Mouse (Mus musculus): ENCODE data around the gene Chac1. TPM values are rescaled to one million over a fixed set of nuclear protein-coding genes. Genes with fewer than 3 reads are reported as not detected.

Chac1 gene
- polyA plus RNA-seq, 1 experiment from 2014 or later = 2.0 TPM

- Histone ChIP-seq H3K36me3 (ENCODE audit: control insufficient read depth, insufficient read depth, low read length) (no peaks in the 10 kb centered on the region; the same call in 1 of the 2 replicates), H3K4me3 (ENCODE audit: low read depth, low read length) (no peak overlapping the region), H3K4me2 (replicated peaks; ENCODE audit: low read depth) (no peak overlapping the region), H3K9me3 (ENCODE audit: control insufficient read depth, low read length) (no peaks in the 10 kb centered on the region), H3K27me3 (ENCODE audit: control insufficient read depth, insufficient read depth, low read length) (no peaks in the 10 kb centered on the region), H3K4me1 (replicated peaks; ENCODE audit: control insufficient read depth, insufficient read depth) (no peaks in the 10 kb centered on the region), H3K9ac (ENCODE audit: low read length) (no peak overlapping the region), H3K27ac (replicated peaks) (0 out of 2 replicates have a peak overlapping the region, but pooled peaks have one; percentile 24)
- no peak for DNase-seq (ENCODE audit: low spot score)
- 68% methylated on average over 10 of the region's 10 CpGs for WGBS
- ATAC-seq (ENCODE audit: low FRiP score, low TSS enrichment) = no peak
- TF ChIP-seq CTCF (IDR thresholded peaks at IDR 0.05; ENCODE audit: low read depth) = no peak
- no peak for TF ChIP-seq EP300 (optimal IDR thresholded peaks at IDR 0.05)
These were observed 14.6 kb upstream of the Chac1 start for GRCm38 (mm10) chr2:119336470-119336869.

DNA sequence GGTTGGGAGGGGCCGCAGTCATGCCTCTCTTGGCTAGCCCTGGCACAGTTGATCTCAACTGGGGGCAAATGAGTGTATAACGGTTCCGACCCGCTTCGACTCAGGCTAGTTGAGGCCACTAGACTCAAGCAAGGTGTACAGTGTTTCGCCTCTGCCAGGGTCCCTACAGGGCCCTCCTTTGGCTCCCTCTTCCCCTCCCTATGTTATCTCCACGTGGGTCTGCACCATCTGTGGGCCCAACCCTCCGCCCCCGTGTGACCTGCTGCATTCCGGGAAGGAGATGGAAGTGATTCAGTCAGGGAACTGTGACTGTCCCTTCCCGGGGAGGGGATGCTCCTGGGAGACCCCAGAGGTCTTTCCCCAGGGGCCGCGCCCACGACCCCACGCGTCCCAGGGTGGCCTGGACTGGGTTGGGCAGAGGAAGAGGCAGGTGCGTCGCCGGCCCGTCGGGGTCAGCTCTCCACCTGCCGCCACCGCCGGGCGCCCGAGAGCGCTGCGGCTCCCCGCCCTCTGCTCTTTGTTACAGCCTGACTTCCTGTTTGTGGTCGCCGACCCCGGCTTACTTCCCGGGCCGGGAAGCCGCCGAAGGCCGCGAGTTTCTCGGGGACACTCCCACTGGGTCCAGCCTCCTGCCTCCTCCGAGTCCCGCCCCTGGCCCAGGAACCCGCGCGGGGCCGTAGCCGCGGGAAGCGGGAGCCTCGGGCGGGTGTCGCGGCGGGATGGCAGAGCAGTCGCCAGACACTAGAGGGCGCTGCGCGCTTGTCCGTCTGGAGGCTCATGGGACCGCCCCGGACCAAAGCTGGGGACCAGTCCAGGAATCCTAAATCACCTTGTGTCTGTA is 13.4 kb upstream of the Chac1 start:
- no peaks in the 10 kb centered on the region for H3K9me3 ChIP-seq (ENCODE audit: control insufficient read depth, low read length)
- ATAC-seq (ENCODE audit: low FRiP score, low TSS enrichment) (peak; percentile 90), DNase-seq (ENCODE audit: low spot score) (peak; percentile 91)
- H3K4me3 ChIP-seq (ENCODE audit: low read depth, low read length) = peak overlapping the region; percentile 52
- no peaks in the 10 kb centered on the region; the same call in 1 of the 2 replicates for H3K36me3 ChIP-seq (ENCODE audit: control insufficient read depth, insufficient read depth, low read length)
- H3K27me3 ChIP-seq (ENCODE audit: control insufficient read depth, insufficient read depth, low read length) = no peaks in the 10 kb centered on the region
- peak overlapping the region; percentile 74 for H3K4me2 ChIP-seq (replicated peaks; ENCODE audit: low read depth)
- H3K4me1 ChIP-seq (replicated peaks; ENCODE audit: control insufficient read depth, insufficient read depth) = no peaks in the 10 kb centered on the region
- peak overlapping the region; percentile 57 for H3K9ac ChIP-seq (ENCODE audit: low read length)
- H3K27ac ChIP-seq (replicated peaks) = no peak overlapping the region
- peak; percentile 91 for TF ChIP-seq CTCF (IDR thresholded peaks at IDR 0.05; ENCODE audit: low read depth)
- no peak for TF ChIP-seq EP300 (optimal IDR thresholded peaks at IDR 0.05)
- 8% methylated on average over 56 of the region's 60 CpGs for WGBS

- H3K36me3 ChIP-seq (ENCODE audit: control insufficient read depth, insufficient read depth, low read length) = no peaks in the 10 kb centered on the region
- no peaks in the 10 kb centered on the region for H3K27me3 ChIP-seq (ENCODE audit: control insufficient read depth, insufficient read depth, low read length)
- no peak for TF ChIP-seq CTCF (IDR thresholded peaks at IDR 0.05; ENCODE audit: low read depth)
- TF ChIP-seq EP300 (optimal IDR thresholded peaks at IDR 0.05) = no peak
- H3K4me2 ChIP-seq (replicated peaks; ENCODE audit: low read depth) = no peak overlapping the region
- no peaks in the 10 kb centered on the region for H3K9me3 ChIP-seq (ENCODE audit: control insufficient read depth, low read length)
- no peaks in the 10 kb centered on the region for H3K4me1 ChIP-seq (replicated peaks; ENCODE audit: control insufficient read depth, insufficient read depth)
- no peak for ATAC-seq (ENCODE audit: low FRiP score, low TSS enrichment)
- no peak for DNase-seq (ENCODE audit: low spot score)
- no peak overlapping the region for H3K4me3 ChIP-seq (ENCODE audit: low read depth, low read length)
- WGBS = 42% methylated on average over 6 of the region's 6 CpGs
- no peak overlapping the region for H3K27ac ChIP-seq (replicated peaks)
- no peak overlapping the region for H3K9ac ChIP-seq (ENCODE audit: low read length)
These were observed 6.4 kb upstream of the Chac1 start for GRCm38 (mm10) chr2:119344537-119345138.

DNA sequence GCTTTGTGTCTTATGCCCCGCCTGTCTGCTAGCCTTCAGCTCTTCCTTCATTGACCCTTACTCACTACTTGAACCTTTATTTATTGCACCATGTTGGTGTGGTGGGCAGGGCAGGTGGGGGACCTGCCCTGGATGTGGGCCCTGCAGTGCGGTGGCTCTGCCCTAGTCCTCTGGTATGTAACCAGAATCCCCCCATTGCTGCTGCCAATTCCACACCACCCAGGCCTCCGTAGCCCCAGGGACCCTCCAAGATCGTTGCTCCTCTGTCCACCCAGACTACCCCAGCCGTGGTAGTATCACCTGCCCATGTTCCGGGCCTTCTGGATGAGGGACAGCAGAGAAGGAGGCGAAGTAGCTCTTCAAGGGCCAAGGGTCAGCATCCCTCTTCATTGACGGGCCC is 2.7 kb downstream of the Chac1 start:
- Histone ChIP-seq H3K4me3 (ENCODE audit: low read depth, low read length) (no peak overlapping the region), H3K4me1 (replicated peaks; ENCODE audit: control insufficient read depth, insufficient read depth) (no peaks in the 10 kb centered on the region), H3K27ac (replicated peaks) (no peak overlapping the region), H3K9ac (ENCODE audit: low read length) (no peak overlapping the region), H3K9me3 (ENCODE audit: control insufficient read depth, low read length) (no peaks in the 10 kb centered on the region), H3K4me2 (replicated peaks; ENCODE audit: low read depth) (no peak overlapping the region), H3K36me3 (ENCODE audit: control insufficient read depth, insufficient read depth, low read length) (no peaks in the 10 kb centered on the region), H3K27me3 (ENCODE audit: control insufficient read depth, insufficient read depth, low read length) (no peaks in the 10 kb centered on the region)
- 84% methylated on average over 8 of the region's 8 CpGs for WGBS
- ATAC-seq (ENCODE audit: low FRiP score, low TSS enrichment) = no peak
- TF ChIP-seq CTCF (IDR thresholded peaks at IDR 0.05; ENCODE audit: low read depth) (no peak), EP300 (optimal IDR thresholded peaks at IDR 0.05) (no peak)
- DNase-seq (ENCODE audit: low spot score) = no peak

DNA sequence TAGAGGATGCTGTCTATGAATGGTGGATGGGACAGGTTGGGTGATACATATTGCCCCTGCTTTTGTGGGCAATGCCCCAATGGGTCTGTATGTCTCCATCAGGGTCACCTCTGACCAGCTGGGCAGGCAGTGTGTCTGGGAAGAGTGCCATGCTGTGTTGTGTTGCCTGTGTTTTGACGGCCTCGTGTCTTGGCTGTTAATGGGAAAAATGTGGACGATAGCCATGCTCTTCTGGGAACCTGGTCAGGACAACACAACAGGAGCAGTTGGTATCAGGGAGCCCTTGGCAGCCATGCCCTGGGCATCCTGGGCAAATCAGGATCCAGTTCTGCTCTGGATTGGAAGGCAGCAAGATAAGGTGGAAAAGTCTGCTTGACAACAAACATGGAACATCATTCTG is 4.1 kb downstream of the Chac1 start:
- TF ChIP-seq CTCF (IDR thresholded peaks at IDR 0.05; ENCODE audit: low read depth) (no peak), EP300 (optimal IDR thresholded peaks at IDR 0.05) (no peak)
- Histone ChIP-seq H3K9me3 (ENCODE audit: control insufficient read depth, low read length) (no peaks in the 10 kb centered on the region), H3K4me3 (ENCODE audit: low read depth, low read length) (no peak overlapping the region), H3K27me3 (ENCODE audit: control insufficient read depth, insufficient read depth, low read length) (no peaks in the 10 kb centered on the region), H3K9ac (ENCODE audit: low read length) (no peak overlapping the region), H3K36me3 (ENCODE audit: control insufficient read depth, insufficient read depth, low read length) (no peaks in the 10 kb centered on the region), H3K27ac (replicated peaks) (no peak overlapping the region), H3K4me1 (replicated peaks; ENCODE audit: control insufficient read depth, insufficient read depth) (no peaks in the 10 kb centered on the region), H3K4me2 (replicated peaks; ENCODE audit: low read depth) (no peak overlapping the region)
- DNase-seq (ENCODE audit: low spot score) = no peak
- 76% methylated on average over 3 of the region's 3 CpGs for WGBS
- no peak for ATAC-seq (ENCODE audit: low FRiP score, low TSS enrichment)

GRCm38 (mm10) chr2:119355651-119356050 is 4.6 kb downstream of the Chac1 start:
- Histone ChIP-seq H3K27ac (replicated peaks) (no peak overlapping the region), H3K36me3 (ENCODE audit: control insufficient read depth, insufficient read depth, low read length) (no peaks in the 10 kb centered on the region), H3K4me3 (ENCODE audit: low read depth, low read length) (no peak overlapping the region), H3K4me1 (replicated peaks; ENCODE audit: control insufficient read depth, insufficient read depth) (no peaks in the 10 kb centered on the region), H3K27me3 (ENCODE audit: control insufficient read depth, insufficient read depth, low read length) (no peaks in the 10 kb centered on the region), H3K9ac (ENCODE audit: low read length) (no peak overlapping the region), H3K4me2 (replicated peaks; ENCODE audit: low read depth) (no peak overlapping the region), H3K9me3 (ENCODE audit: control insufficient read depth, low read length) (no peaks in the 10 kb centered on the region)
- WGBS = 30% methylated on average over 7 of the region's 7 CpGs
- no peak for ATAC-seq (ENCODE audit: low FRiP score, low TSS enrichment)
- TF ChIP-seq CTCF (IDR thresholded peaks at IDR 0.05; ENCODE audit: low read depth) (peak; percentile 13; the same call in 1 of the 2 replicates), EP300 (optimal IDR thresholded peaks at IDR 0.05) (no peak)
- DNase-seq (ENCODE audit: low spot score) = no peak
